Mouse (Mus musculus): ENCODE results near the gene Vps37b.

The Vps37b gene

GRCm38 (mm10) chr5:124024677-124025076 is 7.4 kb downstream of the Vps37b start:
- in situ Hi-C loops (cut with MboI): no loop called here

- in situ Hi-C loops (cut with MboI): no loop called here
Observed at GRCm38 (mm10) chr5:124022365-124022764, 9.7 kb downstream of the Vps37b start.

- in situ Hi-C loops (cut with MboI): no loop called here
Observed at GRCm38 (mm10) chr5:124021701-124022100, 10.4 kb downstream of the Vps37b start.

GRCm38 (mm10) chr5:124021148-124021547 is 10.9 kb downstream of the Vps37b start:
- in situ Hi-C loops (cut with MboI): no loop called here

GRCm38 (mm10) chr5:124019348-124020216 is 12.5 kb downstream of the Vps37b start:
- in situ Hi-C loops (cut with MboI): no loop called here

GRCm38 (mm10) chr5:124018651-124019050 is 13.4 kb downstream of the Vps37b start:
- in situ Hi-C loops (cut with MboI): no loop called here

- in situ Hi-C loops (cut with MboI): no loop called here
Observed at GRCm38 (mm10) chr5:124017941-124018340, 14.1 kb downstream of the Vps37b start.

GRCm38 (mm10) chr5:124016291-124016821 is 15.7 kb downstream of the Vps37b start:
- in situ Hi-C loops (cut with MboI): no loop called here

- in situ Hi-C loops (cut with MboI): no loop called here
Observed at GRCm38 (mm10) chr5:124015727-124016126, 16.3 kb downstream of the Vps37b start.

- in situ Hi-C loops (cut with MboI): no loop called here
Observed at GRCm38 (mm10) chr5:124014791-124015251, 17.2 kb downstream of the Vps37b start.

GRCm38 (mm10) chr5:124014180-124014579 is 17.9 kb downstream of the Vps37b start:
- in situ Hi-C loops (cut with MboI): no loop called here

- in situ Hi-C loops (cut with MboI): no loop called here
Observed at GRCm38 (mm10) chr5:124013747-124014146, 18.3 kb downstream of the Vps37b start.

- in situ Hi-C loops (cut with MboI): no loop called here
Observed at GRCm38 (mm10) chr5:124012885-124013284, 19.2 kb downstream of the Vps37b start.

- in situ Hi-C loops (cut with MboI): no loop called here
Observed at GRCm38 (mm10) chr5:124011927-124012326, 20.1 kb downstream of the Vps37b start.

GRCm38 (mm10) chr5:124010910-124011655 is 21.0 kb downstream of the Vps37b start:
- in situ Hi-C loops (cut with MboI): no loop called here

GRCm38 (mm10) chr5:124010077-124010476 is 22.0 kb downstream of the Vps37b start:
- in situ Hi-C loops (cut with MboI): no loop called here

- in situ Hi-C loops (cut with MboI): no loop called here
Observed at GRCm38 (mm10) chr5:124006891-124007491, 25.1 kb downstream of the Vps37b start.

- in situ Hi-C loops (cut with MboI): no loop called here
Observed at GRCm38 (mm10) chr5:124006082-124006873, 25.8 kb downstream of the Vps37b start.

- in situ Hi-C loops (cut with MboI): no loop called here
Observed at GRCm38 (mm10) chr5:124005591-124005990, 26.5 kb downstream of the Vps37b start.

- in situ Hi-C loops (cut with MboI): no loop called here
Observed at GRCm38 (mm10) chr5:124005151-124005500, 26.9 kb downstream of the Vps37b start.

Measured in mature B cell (primary cell).